Mouse (Mus musculus) kidney, adult 2 months (tissue): ENCODE data around the gene Tmem198. TPM values are rescaled to one million over a fixed set of nuclear protein-coding genes. Genes with fewer than 3 reads are reported as not detected.

ENCODE experiments used
- DNase-seq: peaks from one replicate; pipeline ENCODE4 v3.0.0; 2021
- H3K27ac ChIP-seq: fragments of 200-500 bp; 2 replicates; pipeline ENCODE4 v1.5.1; 2012; ENCODE audit warnings: low read depth, low read length, control low read depth, inconsistent platforms; ENCODE audit not compliant: insufficient read depth
- H3K27me3 ChIP-seq: fragments of 200-500 bp; replicated peaks from 2 replicates; pipeline ENCODE4 v1.6.1; 2012; ENCODE audit warnings: mild to moderate bottlenecking, moderate library complexity, low read length, inconsistent platforms; ENCODE audit not compliant: control insufficient read depth, insufficient read depth
- H3K36me3 ChIP-seq: fragments of 200-500 bp; 2 replicates; pipeline ENCODE4 v1.6.1; 2012; ENCODE audit warnings: mild to moderate bottlenecking, moderate library complexity, low read length, inconsistent platforms; ENCODE audit not compliant: control insufficient read depth, insufficient read depth
- H3K4me1 ChIP-seq: fragments of 200-500 bp; 2 replicates; pipeline ENCODE4 v1.6.1; 2011; ENCODE audit warnings: low read length; ENCODE audit not compliant: control insufficient read depth, insufficient read depth
- H3K4me3 ChIP-seq: fragments of 200-500 bp; 2 replicates; pipeline ENCODE4 v1.5.1; 2011; ENCODE audit warnings: mild to moderate bottlenecking, low read depth, low read length, control low read depth; ENCODE audit not compliant: insufficient read depth
- CTCF ChIP-seq: fragments of 200-500 bp; conservative IDR thresholded peaks from 2 replicates; pipeline ENCODE4 v1.5.1; 2011; ENCODE audit warnings: low read depth, mild to moderate bottlenecking, control low read depth, low read length, moderate library complexity, mixed read lengths; ENCODE audit not compliant: insufficient read depth, insufficient read length
- POLR2A ChIP-seq: fragments of 200-500 bp; IDR thresholded peaks from one replicate; pipeline ENCODE4 v1.6.1; 2011; ENCODE audit warnings: low read depth, low read length, control low read depth
- WGBS: fragments of 180-500 bp; shearing (Covaris S2); methylation state at CpG from one replicate; pipeline ENCODE4 v1.1.7; 2018; 5-methylcytosine and 5-hydroxymethylcytosine counted together
- polyA plus RNA-seq: library from polyadenylated mRNA; depleted of rRNA; stranded (reverse); fragments of >200 nt; gene quantifications from 2 replicates; pipeline ENCODE4 v1.2.3, GENCODE M21; 2012

Gene Tmem198
- polyA plus RNA-seq, 1 experiment, result 1.3 TPM

DNA sequence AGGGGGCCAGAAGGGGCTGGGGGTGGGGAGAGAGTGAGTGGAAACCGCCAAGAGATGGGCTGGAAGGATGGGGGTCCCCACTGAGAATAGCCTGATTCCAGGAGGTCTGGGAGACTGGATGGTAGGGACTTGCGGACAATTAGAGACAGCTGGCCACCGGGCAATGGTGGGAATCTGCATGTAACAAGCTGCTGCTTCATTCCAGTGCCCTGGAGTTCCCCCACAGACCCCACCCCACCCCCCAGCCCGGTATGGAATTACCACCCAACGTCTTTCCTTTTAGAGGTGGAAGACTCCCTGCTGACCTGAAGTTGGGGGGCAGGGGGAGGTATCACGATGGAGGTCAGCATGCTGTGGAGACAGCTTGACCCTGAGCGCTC is 31.3 kb upstream of the Tmem198 start:
- no peak overlapping the region for H3K4me3 ChIP-seq
- no peaks in the 10 kb centered on the region for H3K36me3 ChIP-seq
- no peak for DNase-seq
- no peak for TF ChIP-seq POLR2A
- TF ChIP-seq CTCF, result no peak
- peaks cover 2% of the 10 kb centered on the region; the same call in 1 of the 2 replicates for H3K27me3 ChIP-seq
- WGBS, result 9% methylated on average over 7 of the region's 7 CpGs
- H3K4me1 ChIP-seq, result no peaks in the 10 kb centered on the region
- H3K27ac ChIP-seq, result no peak overlapping the region

DNA sequence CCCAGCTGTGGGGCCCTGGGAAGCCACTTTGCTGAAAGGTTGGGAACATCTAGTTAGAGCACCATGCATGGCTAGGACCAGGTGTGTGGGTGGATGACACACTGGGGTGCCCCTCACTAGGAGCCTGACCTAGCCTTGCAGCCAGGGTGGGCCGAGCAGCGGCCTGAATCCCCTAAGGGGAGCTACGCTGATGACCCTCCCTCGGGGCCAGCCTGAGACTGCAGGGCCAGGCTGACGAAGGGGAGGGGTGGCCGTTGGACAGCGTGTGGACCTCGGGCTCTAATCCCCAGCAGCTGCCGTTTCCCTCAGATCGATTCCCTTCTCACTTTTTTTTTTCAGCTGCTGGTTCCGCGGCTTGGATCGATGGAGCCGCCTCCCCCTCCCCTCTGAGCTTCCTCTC is 30.4 kb upstream of the Tmem198 start:
- Histone ChIP-seq H3K4me1 (no peaks in the 10 kb centered on the region), H3K27me3 (peaks cover 2% of the 10 kb centered on the region; the same call in 1 of the 2 replicates), H3K27ac (no peak overlapping the region), H3K36me3 (no peaks in the 10 kb centered on the region), H3K4me3 (no peak overlapping the region)
- TF ChIP-seq POLR2A (no peak), CTCF (no peak)
- DNase-seq, result no peak
- 13% methylated on average over 14 of the region's 14 CpGs for whole genome bisulfite sequencing

DNA sequence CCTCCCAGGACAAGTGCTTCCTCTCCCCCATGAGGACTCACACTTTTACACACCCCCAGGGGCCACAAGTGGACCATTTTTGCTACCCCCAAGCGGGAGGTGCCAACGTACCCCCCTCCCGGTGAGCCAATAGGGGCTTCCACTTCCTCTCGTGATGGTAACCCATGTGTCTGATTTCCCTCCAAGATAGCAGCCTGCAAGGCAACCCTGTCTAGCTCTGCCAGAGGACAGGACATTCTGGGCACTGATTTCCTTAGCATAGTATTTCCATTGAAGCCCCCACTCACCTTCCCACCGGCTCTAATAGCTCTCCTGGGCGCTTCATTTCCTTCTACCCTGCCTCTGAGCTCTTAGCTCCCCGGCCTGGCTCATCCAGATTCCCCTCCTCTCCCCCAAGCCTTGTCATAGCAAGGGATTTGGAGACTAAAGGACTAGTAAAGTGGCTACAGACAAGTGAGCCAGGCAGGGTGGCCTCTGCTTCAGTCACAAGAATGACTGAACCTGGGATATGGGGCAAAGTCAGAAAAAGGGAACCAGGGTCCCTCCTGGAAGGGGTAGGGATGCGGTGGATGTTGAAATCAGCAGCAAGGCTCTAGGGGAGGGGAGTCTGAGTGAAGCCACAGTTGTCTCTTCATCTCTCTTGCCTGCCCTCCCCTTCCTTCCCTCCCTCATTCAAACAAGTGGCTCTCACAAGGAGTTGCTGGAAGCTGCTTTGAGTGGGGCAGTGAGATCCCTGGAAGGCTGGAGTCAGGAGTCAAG is 29.8 kb upstream of the Tmem198 start:
- peaks cover 2% of the 10 kb centered on the region; the same call in 1 of the 2 replicates for H3K27me3 ChIP-seq
- no peaks in the 10 kb centered on the region for H3K4me1 ChIP-seq
- no peaks in the 10 kb centered on the region for H3K36me3 ChIP-seq
- no peak for DNase-seq
- TF ChIP-seq POLR2A (no peak), CTCF (no peak)
- no peak overlapping the region for H3K4me3 ChIP-seq
- H3K27ac ChIP-seq, result no peak overlapping the region
- 29% methylated on average over 8 of the region's 8 CpGs for WGBS

DNA sequence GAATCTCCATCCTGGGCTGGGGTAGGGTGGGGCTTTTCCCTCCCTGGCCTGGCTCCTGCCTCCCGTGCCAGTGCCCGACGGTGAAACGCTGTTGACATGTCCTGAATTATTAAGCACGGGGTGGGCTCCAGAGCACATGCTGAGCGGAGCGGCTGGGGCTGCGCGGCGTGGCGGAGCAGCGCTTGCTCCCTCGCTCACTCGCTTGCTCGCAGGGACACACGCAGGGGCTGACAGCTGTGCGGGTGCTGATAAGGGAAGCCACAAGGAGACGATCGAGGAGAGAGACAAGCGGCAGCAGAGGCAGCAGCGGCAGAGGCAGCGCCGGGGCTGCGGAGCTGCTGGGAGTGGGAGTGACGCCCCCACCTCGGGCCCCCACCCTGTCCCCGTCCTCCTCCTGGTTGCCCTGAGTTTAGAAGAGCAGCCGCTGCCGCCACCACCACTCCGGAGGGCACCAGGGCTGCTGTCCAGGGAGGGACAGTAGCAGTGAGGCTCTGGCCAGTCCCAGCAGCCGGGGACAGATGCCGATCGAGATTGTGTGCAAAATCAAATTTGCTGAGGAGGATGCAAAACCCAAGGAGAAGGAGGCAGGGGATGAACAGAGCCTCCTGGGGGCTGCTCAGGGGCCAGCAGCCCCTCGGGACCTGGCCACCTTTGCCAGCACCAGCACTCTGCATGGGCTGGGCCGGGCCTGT is 28.9 kb upstream of the Tmem198 start, which contains the start of gene Asic4:
Gene Asic4 (plus strand): TSS at position 123 of the 692 bp plus-strand sequence.
- no peak within 1 kb of the TSS for H3K4me3 ChIP-seq
- H3K27ac ChIP-seq, result no peak within 1 kb of the TSS
- peaks cover 2% of the 10 kb centered on the region; the same call in 1 of the 2 replicates for H3K27me3 ChIP-seq
- H3K36me3 ChIP-seq, result no peaks in the 10 kb centered on the region
- TF ChIP-seq POLR2A, result no peak
- TF ChIP-seq CTCF, result no peak
- H3K4me1 ChIP-seq, result no peaks in the 10 kb centered on the region
- DNase-seq, result no peak
- WGBS, result 10% methylated on average over 35 of the region's 35 CpGs

DNA sequence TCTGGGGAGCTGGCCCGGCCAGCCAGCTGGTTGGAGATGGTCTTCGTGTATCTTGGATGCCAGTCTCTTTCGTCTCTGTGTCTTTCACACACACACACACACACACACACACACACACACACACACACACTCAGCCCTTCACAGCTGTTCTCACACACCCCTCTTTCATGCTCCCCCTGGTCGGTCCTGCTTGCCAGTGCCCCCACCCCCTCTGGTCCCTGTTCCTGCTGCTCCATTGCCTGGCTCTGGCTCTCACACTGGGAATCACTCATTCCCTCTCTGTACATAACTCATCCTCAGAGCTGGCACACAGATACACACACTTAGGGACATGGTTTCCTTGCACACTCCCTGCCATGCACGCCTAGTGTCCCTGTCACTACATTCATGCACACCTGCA is 27.4 kb upstream of the Tmem198 start:
- Histone ChIP-seq H3K27me3 (no peaks in the 10 kb centered on the region; the same call in none of the 2 replicates), H3K27ac (no peak overlapping the region), H3K4me3 (no peak overlapping the region), H3K4me1 (no peaks in the 10 kb centered on the region), H3K36me3 (no peaks in the 10 kb centered on the region)
- TF ChIP-seq CTCF (no peak), POLR2A (no peak)
- 77% methylated on average over 5 of the region's 5 CpGs for WGBS
- no peak for DNase-seq

DNA sequence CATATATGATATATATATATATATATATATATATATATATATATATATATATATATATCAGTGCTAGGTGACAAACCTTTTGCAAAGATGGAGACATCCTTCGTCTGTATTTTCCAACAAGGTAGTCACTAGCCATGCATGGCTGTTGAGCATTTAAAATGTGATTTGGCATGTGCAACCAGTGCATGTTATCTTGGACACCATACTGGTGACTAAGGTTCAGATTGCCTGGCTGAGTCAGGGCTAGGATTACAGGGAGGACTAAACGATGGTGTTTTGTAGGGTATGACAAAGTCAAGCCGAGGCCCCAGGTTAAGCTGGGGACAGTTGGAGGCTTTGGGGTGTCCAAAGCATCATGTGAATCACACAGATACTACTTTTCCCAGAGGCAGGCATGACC is 23.9 kb upstream of the Tmem198 start:
- no peak for DNase-seq
- TF ChIP-seq POLR2A (no peak), CTCF (no peak)
- no peaks in the 10 kb centered on the region; the same call in none of the 2 replicates for H3K27me3 ChIP-seq
- no peak overlapping the region for H3K27ac ChIP-seq
- no peaks in the 10 kb centered on the region for H3K4me1 ChIP-seq
- 69% methylated on average over 3 of the region's 3 CpGs for WGBS
- no peaks in the 10 kb centered on the region for H3K36me3 ChIP-seq
- no peak overlapping the region for H3K4me3 ChIP-seq

DNA sequence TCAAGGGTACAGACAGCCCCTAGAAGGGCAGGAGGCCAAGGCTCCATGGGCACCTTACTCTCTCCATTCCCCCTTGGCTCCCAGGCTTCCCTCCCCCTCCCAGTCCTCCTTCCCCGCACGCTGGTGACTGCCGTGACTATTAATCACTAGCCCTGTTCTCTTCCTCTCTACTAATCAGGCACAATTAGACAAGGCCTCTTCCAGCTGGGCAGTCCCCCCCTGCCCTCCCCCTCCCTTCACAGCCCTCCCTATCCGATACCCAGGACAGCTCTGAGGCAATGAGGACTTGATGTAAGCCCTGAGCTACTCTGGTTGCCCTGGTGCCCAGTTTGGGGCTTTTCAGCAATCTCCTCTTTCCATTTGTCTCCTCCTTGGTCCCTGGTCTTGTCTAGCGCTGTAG is 23.4 kb upstream of the Tmem198 start:
- TF ChIP-seq CTCF, result no peak
- TF ChIP-seq POLR2A, result no peak
- no peak overlapping the region for H3K4me3 ChIP-seq
- H3K27me3 ChIP-seq, result no peaks in the 10 kb centered on the region; the same call in 1 of the 2 replicates

More for the DNA sequence above, 23.4 kb upstream of the Tmem198 start:
- Histone ChIP-seq H3K36me3 (no peaks in the 10 kb centered on the region), H3K27ac (no peak overlapping the region), H3K4me1 (no peaks in the 10 kb centered on the region)
- WGBS, result 47% methylated on average over 5 of the region's 5 CpGs
- DNase-seq, result no peak
